Mouse (Mus musculus) neural tube, embryonic 15.5 days (tissue): Measurements from ENCODE around the gene Clec12a. TPM values are rescaled to one million over a fixed set of nuclear protein-coding genes. Genes with fewer than 3 reads are reported as not detected.
A peak's percentile ranks its signal among the peaks of the same experiment; 100 is the strongest.
"Not testable (repeated sequence)": the region's sequence is repeated elsewhere in the genome, so short reads cannot be mapped to it uniquely, and the experiment has no call there.

Experiments
- ATAC-seq: fragments of 200-750 bp; cut with Nextera tagmentation; 2 replicates; pipeline ENCODE4 v1.8.0; 2017; ENCODE audit warnings: mild to moderate bottlenecking, moderate TSS enrichment, moderate library complexity; ENCODE audit not compliant: low FRiP score
- H3K27ac ChIP-seq: fragments of 300-500 bp; sonication (generic); replicated peaks from 2 replicates; pipeline ENCODE4 v1.5.1; 2015; ENCODE audit warnings: mild to moderate bottlenecking, inconsistent platforms
- H3K27me3 ChIP-seq: fragments of 300-500 bp; sonication (generic); replicated peaks from 2 replicates; pipeline ENCODE4 v1.6.1; 2015; ENCODE audit warnings: inconsistent platforms
- H3K36me3 ChIP-seq: fragments of 300-500 bp; sonication (generic); 2 replicates; pipeline ENCODE4 v1.6.1; 2015; ENCODE audit warnings: inconsistent platforms
- H3K4me1 ChIP-seq: fragments of 300-500 bp; sonication (generic); 2 replicates; pipeline ENCODE4 v1.6.1; 2015; ENCODE audit warnings: inconsistent platforms
- H3K4me2 ChIP-seq: fragments of 300-500 bp; sonication (generic); 2 replicates; pipeline ENCODE4 v1.6.1; 2015; ENCODE audit warnings: inconsistent platforms, mild to moderate bottlenecking, moderate library complexity
- H3K4me3 ChIP-seq: fragments of 300-500 bp; sonication (generic); replicated peaks from 2 replicates; pipeline ENCODE4 v1.5.1; 2015; ENCODE audit warnings: mild to moderate bottlenecking, inconsistent platforms
- H3K9ac ChIP-seq: fragments of 300-500 bp; sonication (generic); replicated peaks from 2 replicates; pipeline ENCODE4 v1.6.1; 2015; ENCODE audit warnings: mild to moderate bottlenecking, inconsistent platforms
- H3K9me3 ChIP-seq: fragments of 300-500 bp; sonication (generic); replicated peaks from 2 replicates; pipeline ENCODE4 v1.6.1; 2016; ENCODE audit warnings: inconsistent platforms
- WGBS: fragments of 180-500 bp; shearing (Covaris S2); methylation state at CpG from one replicate; pipeline ENCODE4 v1.1.7; 2015; ENCODE audit warnings: mixed read lengths; 5-methylcytosine and 5-hydroxymethylcytosine counted together
- polyA plus RNA-seq: library from polyadenylated mRNA; unstranded; fragments of >200 nt; fragmentation: Nextera tagmentation; extraction: Ambion mirVana; gene quantifications from 2 replicates; pipeline ENCODE4 v1.2.1, GENCODE M21; 2015

Clec12a gene
- 0.35 and 2.2 TPM in 2 replicates for polyA plus RNA-seq

- not testable (repeated sequence) for H3K9me3 ChIP-seq, H3K4me1 ChIP-seq, H3K27me3 ChIP-seq, H3K4me2 ChIP-seq, H3K27ac ChIP-seq, H3K9ac ChIP-seq, ATAC-seq, H3K36me3 ChIP-seq, H3K4me3 ChIP-seq
- WGBS: 84% methylated on average over 4 of the region's 4 CpGs
Measured at GRCm38 (mm10) chr6:129342391-129342790, at the start of gene Clec12a. Clec12a (plus strand) TSS chr6:129342691.

GRCm38 (mm10) chr6:129304180-129304579, 38.3 kb upstream of the Clec12a start:
- Histone ChIP-seq H3K9ac (no peak overlapping the region), H3K27ac (no peak overlapping the region), H3K9me3 (no peaks in the 10 kb centered on the region), H3K36me3 (no peaks in the 10 kb centered on the region), H3K4me2 (no peak overlapping the region), H3K4me3 (no peak overlapping the region), H3K4me1 (no peaks in the 10 kb centered on the region), H3K27me3 (no peaks in the 10 kb centered on the region)
- WGBS: 79% methylated on average over 1 of the region's 1 CpGs
- ATAC-seq: no peak

DNA sequence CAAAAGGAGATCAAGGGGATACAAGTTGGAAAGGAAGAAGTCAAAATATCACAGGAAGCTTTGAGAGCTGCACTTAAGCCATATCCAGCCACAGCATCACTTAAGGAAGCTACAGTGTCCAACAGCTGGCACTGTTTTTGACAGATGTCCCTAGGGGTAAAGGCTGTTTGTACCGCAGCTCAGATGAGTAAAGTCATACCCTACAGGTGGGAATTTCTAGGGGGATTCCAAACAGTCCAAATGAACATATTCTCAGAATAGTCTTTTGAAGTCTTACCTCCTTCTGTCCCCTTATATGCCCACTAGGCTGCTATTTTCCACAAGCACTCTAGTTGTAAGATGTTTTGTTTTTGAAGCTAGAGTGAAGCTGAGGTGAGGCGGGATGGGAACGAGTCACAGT, 30.0 kb upstream of the Clec12a start:
- ATAC-seq: no peak
- no peaks in the 10 kb centered on the region for H3K9me3 ChIP-seq
- H3K9ac ChIP-seq: no peak overlapping the region
- WGBS: 86% methylated on average over 3 of the region's 3 CpGs
- H3K4me1 ChIP-seq: no peaks in the 10 kb centered on the region
- H3K27me3 ChIP-seq: no peaks in the 10 kb centered on the region
- H3K4me3 ChIP-seq: no peak overlapping the region
- no peak overlapping the region for H3K27ac ChIP-seq
- no peaks in the 10 kb centered on the region for H3K36me3 ChIP-seq
- H3K4me2 ChIP-seq: no peak overlapping the region

DNA sequence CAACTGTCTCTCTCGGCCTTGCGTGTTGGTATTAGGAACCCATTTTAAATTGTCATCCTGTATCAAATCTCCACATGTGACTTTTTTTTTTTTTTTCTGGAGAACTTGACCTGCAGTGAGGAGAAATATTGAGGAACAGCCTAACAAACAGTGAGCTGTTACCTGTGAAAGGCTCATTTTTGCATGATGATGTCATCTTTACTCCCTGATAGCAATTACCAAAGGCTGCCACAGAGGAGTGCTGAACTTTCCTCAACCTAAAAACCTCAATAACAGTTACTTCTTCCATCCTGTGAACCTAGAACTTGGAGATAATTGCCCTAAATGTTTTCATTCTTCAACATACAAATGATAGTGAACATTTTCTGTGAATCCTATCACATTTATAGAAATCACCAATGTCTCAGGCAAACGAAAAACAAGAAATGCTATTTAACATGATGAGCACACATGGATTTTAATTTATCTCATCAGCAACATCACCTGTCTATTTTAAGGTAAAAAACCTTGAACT, 27.8 kb upstream of the Clec12a start:
- Histone ChIP-seq H3K27ac (no peak overlapping the region), H3K27me3 (no peaks in the 10 kb centered on the region), H3K36me3 (no peaks in the 10 kb centered on the region), H3K4me2 (no peak overlapping the region), H3K4me3 (no peak overlapping the region), H3K9ac (no peak overlapping the region), H3K4me1 (no peaks in the 10 kb centered on the region), H3K9me3 (no peaks in the 10 kb centered on the region)
- WGBS: 91% methylated on average over 3 of the region's 3 CpGs
- ATAC-seq: no peak

DNA sequence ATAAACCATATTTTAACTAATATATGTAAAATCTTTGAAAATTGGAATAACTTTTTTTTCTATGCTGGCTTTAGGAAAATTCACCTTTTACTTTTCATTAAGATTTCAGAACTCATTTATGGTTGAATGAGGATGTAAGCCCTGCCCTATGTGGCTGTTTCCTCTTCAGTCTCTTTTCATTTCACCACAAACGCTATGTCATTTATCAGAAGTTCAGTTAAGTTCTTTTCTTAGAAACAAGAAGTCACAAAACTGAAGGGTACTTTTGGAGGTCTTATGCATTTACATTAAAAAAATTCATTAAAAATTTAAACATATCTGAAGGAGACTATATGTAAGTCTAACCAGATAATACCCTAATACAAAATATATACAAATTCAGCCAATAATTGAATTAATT, 26.8 kb upstream of the Clec12a start:
- 75% methylated on average over 1 of the region's 1 CpGs for WGBS
- Histone ChIP-seq H3K4me2 (no peak overlapping the region), H3K4me3 (no peak overlapping the region), H3K9ac (no peak overlapping the region), H3K9me3 (no peaks in the 10 kb centered on the region), H3K4me1 (no peaks in the 10 kb centered on the region), H3K27me3 (no peaks in the 10 kb centered on the region), H3K27ac (no peak overlapping the region), H3K36me3 (no peaks in the 10 kb centered on the region)
- no peak for ATAC-seq

DNA sequence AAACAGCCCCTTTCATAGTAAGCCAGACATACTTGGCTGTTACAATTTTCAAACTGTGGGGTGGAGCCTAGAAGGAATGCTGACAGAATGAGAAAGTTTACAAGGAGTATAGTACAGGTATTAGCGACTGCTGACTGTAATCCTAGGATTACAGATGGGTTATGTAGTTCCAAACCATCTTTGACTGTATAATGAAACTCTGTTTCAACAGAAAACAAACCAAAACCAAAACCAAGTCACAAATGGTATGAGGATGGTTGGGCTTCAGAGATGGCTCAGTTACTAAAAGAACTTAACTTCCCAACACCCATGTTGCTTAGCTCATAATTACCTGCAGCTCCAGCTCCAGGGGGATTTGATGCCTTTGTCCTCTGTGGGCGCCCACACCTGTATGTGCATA, 26.0 kb upstream of the Clec12a start:
- no peaks in the 10 kb centered on the region for H3K4me1 ChIP-seq
- no peak overlapping the region for H3K4me2 ChIP-seq
- no peak for ATAC-seq
- H3K9ac ChIP-seq: no peak overlapping the region
- H3K9me3 ChIP-seq: no peaks in the 10 kb centered on the region
- WGBS: 74% methylated on average over 2 of the region's 2 CpGs
- no peaks in the 10 kb centered on the region for H3K36me3 ChIP-seq
- no peaks in the 10 kb centered on the region for H3K27me3 ChIP-seq
- H3K4me3 ChIP-seq: no peak overlapping the region
- H3K27ac ChIP-seq: no peak overlapping the region

GRCm38 (mm10) chr6:129318395-129318794, 24.1 kb upstream of the Clec12a start:
- 53% methylated on average over 1 of the region's 1 CpGs for WGBS
- Histone ChIP-seq H3K4me2 (no peak overlapping the region), H3K27ac (no peak overlapping the region), H3K36me3 (no peaks in the 10 kb centered on the region), H3K27me3 (no peaks in the 10 kb centered on the region), H3K4me1 (no peaks in the 10 kb centered on the region), H3K4me3 (no peak overlapping the region), H3K9ac (no peak overlapping the region), H3K9me3 (no peaks in the 10 kb centered on the region)
- ATAC-seq: no peak

- no peak overlapping the region for H3K4me3 ChIP-seq
- H3K27ac ChIP-seq: no peak overlapping the region
- 77% methylated on average over 4 of the region's 4 CpGs for WGBS
- H3K36me3 ChIP-seq: no peaks in the 10 kb centered on the region
- no peaks in the 10 kb centered on the region for H3K27me3 ChIP-seq
- no peak for ATAC-seq
- no peaks in the 10 kb centered on the region for H3K9me3 ChIP-seq
- H3K4me2 ChIP-seq: no peak overlapping the region
- no peaks in the 10 kb centered on the region for H3K4me1 ChIP-seq
- no peak overlapping the region for H3K9ac ChIP-seq
Measured at GRCm38 (mm10) chr6:129319331-129319730, 23.2 kb upstream of the Clec12a start.

GRCm38 (mm10) chr6:129326016-129326415, 16.5 kb upstream of the Clec12a start:
- Histone ChIP-seq H3K36me3 (no peaks in the 10 kb centered on the region), H3K27me3 (no peaks in the 10 kb centered on the region), H3K4me1 (no peaks in the 10 kb centered on the region), H3K9me3 (no peaks in the 10 kb centered on the region), H3K4me3 (no peak overlapping the region), H3K27ac (no peak overlapping the region), H3K9ac (no peak overlapping the region), H3K4me2 (no peak overlapping the region)
- 70% methylated on average over 1 of the region's 1 CpGs for WGBS
- ATAC-seq: no peak

DNA sequence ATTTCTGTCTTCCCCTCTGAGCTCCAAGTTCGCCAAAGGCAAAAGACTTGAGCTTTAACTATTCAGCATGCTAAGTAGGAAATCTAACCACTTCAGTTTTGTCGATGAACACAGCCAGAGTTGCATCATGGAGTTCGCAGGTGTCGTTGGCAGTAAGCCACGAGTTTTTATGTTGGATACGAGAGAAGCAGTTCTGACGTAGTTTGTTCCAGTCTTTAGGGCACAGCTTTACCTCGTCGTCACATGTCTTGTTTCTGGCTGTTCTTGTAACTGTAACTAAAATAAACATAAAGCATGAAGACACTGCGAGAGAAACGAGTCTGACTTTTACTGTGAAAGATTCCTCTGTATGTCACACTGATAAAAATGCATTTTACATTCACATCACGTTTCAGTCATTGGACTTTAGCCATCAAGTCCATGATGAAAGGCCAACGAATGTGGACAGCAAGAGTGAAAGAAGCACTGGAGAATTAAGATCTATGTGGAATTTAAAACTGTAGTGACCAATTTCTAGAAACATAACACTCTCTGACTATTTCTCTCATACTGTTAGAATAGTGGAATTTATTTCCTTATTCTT, 15.8 kb upstream of the Clec12a start:
- Histone ChIP-seq H3K27me3 (no peaks in the 10 kb centered on the region), H3K4me1 (no peaks in the 10 kb centered on the region)

GRCm38 (mm10) chr6:129331610-129332009, 10.9 kb upstream of the Clec12a start, which contains the start of gene 4922502D21Rik:
4922502D21Rik (minus strand) TSS chr6:129331796.
- H3K9ac ChIP-seq: no peak within 1 kb of the TSS
- WGBS: 61% methylated on average over 11 of the region's 11 CpGs

More for the DNA sequence above, 15.8 kb upstream of the Clec12a start:
- Histone ChIP-seq H3K4me2 (0 out of 2 replicates have a peak overlapping the region, but pooled peaks have one; percentile 0), H3K27ac (no peak overlapping the region), H3K9me3 (no peaks in the 10 kb centered on the region), H3K36me3 (no peaks in the 10 kb centered on the region), H3K4me3 (no peak overlapping the region), H3K9ac (no peak overlapping the region)
- no peak for ATAC-seq
- 64% methylated on average over 13 of the region's 13 CpGs for WGBS

DNA sequence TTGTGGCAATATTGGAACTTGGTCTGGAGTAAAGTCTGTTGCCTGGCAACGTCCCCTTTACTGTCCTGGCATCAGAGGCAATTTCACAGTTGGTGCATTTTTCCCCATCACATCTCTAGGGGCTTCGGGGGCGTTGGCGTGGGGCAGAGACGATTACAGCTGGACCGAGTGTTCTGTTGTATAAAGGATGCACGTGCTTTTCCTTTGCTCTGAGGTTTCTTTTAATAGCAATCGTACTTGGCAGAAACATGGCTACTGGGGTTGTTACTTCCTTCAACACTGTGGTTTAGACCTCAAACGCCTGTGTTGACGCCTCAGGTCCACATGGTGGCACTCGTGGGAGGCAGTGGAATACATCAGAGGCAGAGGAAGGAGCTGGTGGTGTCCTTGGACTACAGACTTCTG, 8.8 kb upstream of the Clec12a start:
- peaks cover 8% of the 10 kb centered on the region for H3K4me1 ChIP-seq
- no peaks in the 10 kb centered on the region for H3K9me3 ChIP-seq
- H3K4me3 ChIP-seq: 0 out of 2 replicates have a peak overlapping the region, but pooled peaks have one; percentile 12
- 15% methylated on average over 11 of the region's 11 CpGs for whole genome bisulfite sequencing
- ATAC-seq: peak; percentile 94
- H3K27ac ChIP-seq: no peak overlapping the region
- H3K27me3 ChIP-seq: no peaks in the 10 kb centered on the region
- H3K9ac ChIP-seq: no peak overlapping the region
- no peaks in the 10 kb centered on the region for H3K36me3 ChIP-seq
- H3K4me2 ChIP-seq: peak overlapping the region; percentile 42

More at GRCm38 (mm10) chr6:129331610-129332009, 10.9 kb upstream of the Clec12a start, which contains the start of gene 4922502D21Rik:
- ATAC-seq: no peak
- Histone ChIP-seq H3K4me2 (no peak within 1 kb of the TSS), H3K27me3 (no peaks in the 10 kb centered on the region), H3K9me3 (no peaks in the 10 kb centered on the region), H3K27ac (no peak within 1 kb of the TSS), H3K36me3 (no peaks in the 10 kb centered on the region), H3K4me1 (peaks cover 8% of the 10 kb centered on the region), H3K4me3 (no peak within 1 kb of the TSS)
